Mouse (Mus musculus): ENCODE data around the gene Gm10160. TPM values are rescaled to one million over a fixed set of nuclear protein-coding genes. Genes with fewer than 3 reads are reported as not detected.

Gene Gm10160
- polyA plus RNA-seq (2012; ENCODE audit: insufficient read depth, low replicate concordance): not detected in 2 replicates

GRCm38 (mm10) chr7:81855694-81856093, at the start of gene Gm10160:
Gm10160 (minus strand) TSS chr7:81855794.
- H3K27me3 ChIP-seq (replicated peaks): peaks cover 48% of the 10 kb centered on the region

GRCm38 (mm10) chr7:81904926-81905325, 49.3 kb upstream of the Gm10160 start:
- Histone ChIP-seq H3K36me3 (replicated peaks; ENCODE audit: low read length) (no peaks in the 10 kb centered on the region), H3K4me3 (replicated peaks) (no peak overlapping the region), H3K9me3 (no peaks in the 10 kb centered on the region), H3K4me1 (0 out of 2 replicates have a peak, but pooled peaks cover 3% of the 10 kb centered on the region), H3K27me3 (replicated peaks) (peaks cover 12% of the 10 kb centered on the region)
- no peak for TF ChIP-seq GATA1 (IDR thresholded peaks at IDR 0.05; ENCODE audit: borderline replicate concordance, low read length)
- TF ChIP-seq FLI1 (IDR thresholded peaks at IDR 0.05; ENCODE audit: low read length): no peak

More at GRCm38 (mm10) chr7:81855694-81856093, at the start of gene Gm10160:
- no peaks in the 10 kb centered on the region for H3K9me3 ChIP-seq
- H3K4me3 ChIP-seq (replicated peaks): peak within 1 kb of the TSS; percentile 25
- H3K36me3 ChIP-seq (replicated peaks; ENCODE audit: low read length): no peaks in the 10 kb centered on the region
- H3K4me1 ChIP-seq: peaks cover 45% of the 10 kb centered on the region
- TF ChIP-seq GATA1 (IDR thresholded peaks at IDR 0.05; ENCODE audit: borderline replicate concordance, low read length) (no peak), FLI1 (IDR thresholded peaks at IDR 0.05; ENCODE audit: low read length) (no peak)

GRCm38 (mm10) chr7:81904094-81904493, 48.5 kb upstream of the Gm10160 start:
- Histone ChIP-seq H3K27me3 (replicated peaks) (peaks cover 11% of the 10 kb centered on the region), H3K36me3 (replicated peaks; ENCODE audit: low read length) (no peaks in the 10 kb centered on the region), H3K4me1 (0 out of 2 replicates have a peak, but pooled peaks cover 3% of the 10 kb centered on the region), H3K9me3 (no peaks in the 10 kb centered on the region), H3K4me3 (replicated peaks) (no peak overlapping the region)
- no peak for TF ChIP-seq FLI1 (IDR thresholded peaks at IDR 0.05; ENCODE audit: low read length)
- TF ChIP-seq GATA1 (IDR thresholded peaks at IDR 0.05; ENCODE audit: borderline replicate concordance, low read length): no peak

- H3K4me1 ChIP-seq: 0 out of 2 replicates have a peak, but pooled peaks cover 3% of the 10 kb centered on the region
- TF ChIP-seq FLI1 (IDR thresholded peaks at IDR 0.05; ENCODE audit: low read length) (no peak), GATA1 (IDR thresholded peaks at IDR 0.05; ENCODE audit: borderline replicate concordance, low read length) (no peak)
- H3K36me3 ChIP-seq (replicated peaks; ENCODE audit: low read length): no peaks in the 10 kb centered on the region
- no peak overlapping the region for H3K4me3 ChIP-seq (replicated peaks)
- no peaks in the 10 kb centered on the region for H3K9me3 ChIP-seq
- H3K27me3 ChIP-seq (replicated peaks): peaks cover 9% of the 10 kb centered on the region
Observed at GRCm38 (mm10) chr7:81899361-81899760, 43.8 kb upstream of the Gm10160 start.

GRCm38 (mm10) chr7:81885128-81885527, 29.5 kb upstream of the Gm10160 start:
- Histone ChIP-seq H3K9me3 (no peaks in the 10 kb centered on the region), H3K27me3 (replicated peaks) (peaks cover 4% of the 10 kb centered on the region), H3K4me1 (no peaks in the 10 kb centered on the region), H3K36me3 (replicated peaks; ENCODE audit: low read length) (peaks cover 6% of the 10 kb centered on the region), H3K4me3 (replicated peaks) (no peak overlapping the region)
- TF ChIP-seq FLI1 (IDR thresholded peaks at IDR 0.05; ENCODE audit: low read length) (no peak), GATA1 (IDR thresholded peaks at IDR 0.05; ENCODE audit: borderline replicate concordance, low read length) (no peak)

- TF ChIP-seq FLI1 (IDR thresholded peaks at IDR 0.05; ENCODE audit: low read length) (no peak), GATA1 (IDR thresholded peaks at IDR 0.05; ENCODE audit: borderline replicate concordance, low read length) (no peak)
- Histone ChIP-seq H3K4me3 (replicated peaks) (no peak overlapping the region), H3K27me3 (replicated peaks) (peaks cover 3% of the 10 kb centered on the region), H3K9me3 (no peaks in the 10 kb centered on the region), H3K4me1 (no peaks in the 10 kb centered on the region; the same call in 1 of the 2 replicates), H3K36me3 (replicated peaks; ENCODE audit: low read length) (peaks cover 22% of the 10 kb centered on the region)
Observed at GRCm38 (mm10) chr7:81881600-81881999, 26.0 kb upstream of the Gm10160 start.

- no peaks in the 10 kb centered on the region for H3K9me3 ChIP-seq
- no peak overlapping the region for H3K4me3 ChIP-seq (replicated peaks)
- H3K4me1 ChIP-seq: no peaks in the 10 kb centered on the region; the same call in 1 of the 2 replicates
- no peak for TF ChIP-seq FLI1 (IDR thresholded peaks at IDR 0.05; ENCODE audit: low read length)
- TF ChIP-seq GATA1 (IDR thresholded peaks at IDR 0.05; ENCODE audit: borderline replicate concordance, low read length): no peak
- peaks cover 3% of the 10 kb centered on the region for H3K27me3 ChIP-seq (replicated peaks)
- H3K36me3 ChIP-seq (replicated peaks; ENCODE audit: low read length): peaks cover 22% of the 10 kb centered on the region
Observed at GRCm38 (mm10) chr7:81880797-81881196, 25.2 kb upstream of the Gm10160 start.

GRCm38 (mm10) chr7:81880286-81880685, 24.7 kb upstream of the Gm10160 start:
- Histone ChIP-seq H3K36me3 (replicated peaks; ENCODE audit: low read length) (peaks cover 22% of the 10 kb centered on the region), H3K4me1 (no peaks in the 10 kb centered on the region; the same call in 1 of the 2 replicates), H3K9me3 (no peaks in the 10 kb centered on the region), H3K4me3 (replicated peaks) (no peak overlapping the region), H3K27me3 (replicated peaks) (peaks cover 3% of the 10 kb centered on the region)
- TF ChIP-seq FLI1 (IDR thresholded peaks at IDR 0.05; ENCODE audit: low read length): no peak
- TF ChIP-seq GATA1 (IDR thresholded peaks at IDR 0.05; ENCODE audit: borderline replicate concordance, low read length): no peak

- Histone ChIP-seq H3K27me3 (replicated peaks) (peaks cover 3% of the 10 kb centered on the region), H3K36me3 (replicated peaks; ENCODE audit: low read length) (peaks cover 44% of the 10 kb centered on the region), H3K4me3 (replicated peaks) (no peak overlapping the region), H3K9me3 (no peaks in the 10 kb centered on the region), H3K4me1 (peaks cover 19% of the 10 kb centered on the region)
- TF ChIP-seq FLI1 (IDR thresholded peaks at IDR 0.05; ENCODE audit: low read length) (no peak), GATA1 (IDR thresholded peaks at IDR 0.05; ENCODE audit: borderline replicate concordance, low read length) (no peak)
Observed at GRCm38 (mm10) chr7:81875372-81875771, 19.8 kb upstream of the Gm10160 start.

GRCm38 (mm10) chr7:81874636-81875035, 19.0 kb upstream of the Gm10160 start:
- H3K9me3 ChIP-seq: no peaks in the 10 kb centered on the region
- TF ChIP-seq GATA1 (IDR thresholded peaks at IDR 0.05; ENCODE audit: borderline replicate concordance, low read length): no peak
- TF ChIP-seq FLI1 (IDR thresholded peaks at IDR 0.05; ENCODE audit: low read length): no peak
- H3K36me3 ChIP-seq (replicated peaks; ENCODE audit: low read length): peaks cover 51% of the 10 kb centered on the region
- H3K4me3 ChIP-seq (replicated peaks): no peak overlapping the region
- H3K27me3 ChIP-seq (replicated peaks): peaks cover 3% of the 10 kb centered on the region
- H3K4me1 ChIP-seq: peaks cover 26% of the 10 kb centered on the region

All from megakaryocyte, embryonic 14.5 days (primary cell).